9 mouse cellular contexts compared by ENCODE assay signal in the genomic region with DNA sequence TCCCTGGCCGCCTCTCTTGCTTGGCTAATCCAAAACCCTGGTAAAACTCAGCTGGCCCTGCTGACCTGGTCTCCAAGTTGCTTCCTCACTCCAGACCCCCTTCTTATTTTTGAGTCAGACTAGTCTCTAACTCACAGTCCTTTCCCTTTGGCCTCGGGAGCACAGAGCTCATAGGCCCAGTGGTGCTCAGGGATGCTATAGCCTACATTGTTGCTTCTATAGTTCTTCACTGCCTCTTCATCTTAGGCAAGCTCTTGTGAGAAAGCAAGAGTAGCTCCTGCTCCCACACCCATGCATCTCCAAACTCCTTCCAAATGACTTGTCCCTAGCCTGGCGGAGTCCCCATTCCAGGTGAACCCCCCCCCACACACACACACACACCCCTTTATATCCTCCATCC. TPM values are rescaled to one million over a fixed set of nuclear protein-coding genes. Genes with fewer than 3 reads are reported as not detected.
DNase-seq lines count a peak whose midpoint lies in the region; ATAC-seq and TF ChIP-seq lines count a peak whose summit lies in the region.
"Had no signal": no experiment of that assay in that cellular context is flagged by ENCODE, and none has a peak within 500 bp of the region (broad histone marks: within the 10 kb centered on the region; RNA-seq: fewer than 3 reads in every experiment).

No protein-coding gene starts in this region.

- H3K4me2 ChIP-seq in heart, postnatal 0 days (ENCODE audit: low read depth, low read length), result peak overlapping the region; percentile 90
- peak overlapping the region; percentile 88 for H3K4me2 ChIP-seq in liver, embryonic 16.5 days (ENCODE audit: low read depth, low read length)

- no peak for TF ChIP-seq CTCF in bone marrow macrophage, adult 2 months (IDR thresholded peaks at IDR 0.05; ENCODE audit: low read depth, low read length)
- TF ChIP-seq CTCF in heart, postnatal 0 days (IDR thresholded peaks at IDR 0.05; ENCODE audit: low read depth), result no peak

- TF ChIP-seq EP300 in heart, postnatal 0 days (IDR thresholded peaks at IDR 0.05; ENCODE audit: low read depth), result no peak

- ATAC-seq in heart, postnatal 0 days (ENCODE audit: insufficient read depth, low read depth), result no peak
- ATAC-seq in liver, embryonic 16.5 days (ENCODE audit: low read depth), result no peak

- H3K36me3 ChIP-seq in heart, postnatal 0 days (replicated peaks; ENCODE audit: control insufficient read depth, insufficient read depth, low read length), result peaks cover 41% of the 10 kb centered on the region
- H3K36me3 ChIP-seq in liver, embryonic 16.5 days (ENCODE audit: control insufficient read depth, insufficient read depth), result peaks cover 18% of the 10 kb centered on the region

- H3K4me1 ChIP-seq in bone marrow macrophage, adult 2 months (ENCODE audit: control insufficient read depth, insufficient read depth, low read length), result peaks cover 14% of the 10 kb centered on the region
- H3K4me1 ChIP-seq in heart, postnatal 0 days (ENCODE audit: control insufficient read depth, insufficient read depth), result peaks cover 20% of the 10 kb centered on the region
- peaks cover 35% of the 10 kb centered on the region for H3K4me1 ChIP-seq in liver, embryonic 16.5 days (ENCODE audit: control insufficient read depth, low read depth, low read length)

- no peaks in the 10 kb centered on the region for H3K27me3 ChIP-seq in heart, postnatal 0 days (ENCODE audit: control insufficient read depth, insufficient read depth, low read length)
- no peaks in the 10 kb centered on the region for H3K27me3 ChIP-seq in liver, embryonic 16.5 days (ENCODE audit: control insufficient read depth, insufficient read depth, low read depth, low read length)

- no peak overlapping the region for H3K27ac ChIP-seq in bone marrow macrophage, adult 2 months (ENCODE audit: insufficient read depth, low read depth, low read length)
- H3K27ac ChIP-seq in heart, postnatal 0 days (ENCODE audit: low read depth), result no peak overlapping the region
- H3K27ac ChIP-seq in liver, embryonic 16.5 days (ENCODE audit: low read length), result no peak overlapping the region

- peak overlapping the region; percentile 68 for H3K4me3 ChIP-seq in bone marrow macrophage, adult 2 months (ENCODE audit: insufficient read depth, low read length)
- H3K4me3 ChIP-seq in heart, postnatal 0 days (ENCODE audit: low read depth, low read length), result peak overlapping the region; percentile 66
- H3K4me3 ChIP-seq in liver, embryonic 16.5 days (ENCODE audit: low read depth, low read length), result peak overlapping the region; percentile 91

- TF ChIP-seq POLR2A in bone marrow macrophage, adult 2 months (IDR thresholded peaks at IDR 0.05; ENCODE audit: borderline replicate concordance, low read depth, low read length), result no peak

- H3K9me3 ChIP-seq in heart, postnatal 0 days (replicated peaks; ENCODE audit: control insufficient read depth, low read length), result no peaks in the 10 kb centered on the region
- no peaks in the 10 kb centered on the region for H3K9me3 ChIP-seq in liver, embryonic 16.5 days (replicated peaks; ENCODE audit: control insufficient read depth, low read length)

- DNase-seq in kidney, adult 9 months, result peak; percentile 11
- DNase-seq in kidney, postnatal 4 days, result no peak
- no peak for DNase-seq in heart, postnatal 0 days (ENCODE audit: low spot score)
- DNase-seq in retina, postnatal 1 day, result no peak
- DNase-seq in adrenal gland, postnatal 36 days, result no peak
- DNase-seq in ovary, postnatal 36 days (ENCODE audit: low spot score), result no peak

- WGBS in heart, postnatal 0 days, result 59% methylated on average over 3 of the region's 3 CpGs
- 54% methylated on average over 3 of the region's 3 CpGs for WGBS in liver, embryonic 16.5 days (ENCODE audit: insufficient replicate concordance)

- H3K9ac ChIP-seq in heart, postnatal 0 days (replicated peaks; ENCODE audit: low read depth, low read length), result peak overlapping the region; percentile 75; the same call in 1 of the 2 replicates
- peak overlapping the region; percentile 90 for H3K9ac ChIP-seq in liver, embryonic 16.5 days (ENCODE audit: low read depth, low read length)

RNA-seq across cellular contexts. Expression of gene Ndufb7, which starts 1.2 kb away (rescaled TPM):
- polyA plus RNA-seq in bone marrow macrophage, adult 2 months (2012; ENCODE audit: insufficient read depth, insufficient read length, missing spikeins), result 130 and 134 TPM in 2 replicates
- 431 and 682 TPM in 2 replicates for total RNA-seq in heart, postnatal 0 days (2014; rRNA removed; ENCODE audit: low replicate concordance)
- polyA plus RNA-seq in heart, postnatal 0 days (2015; fragmentation: Nextera tagmentation; extraction: Ambion mirVana), result 1,145 and 1,161 TPM in 2 replicates
- polyA plus RNA-seq in liver, embryonic 16.5 days (2015; fragmentation: Nextera tagmentation; extraction: Ambion mirVana), result 214 and 230 TPM in 2 replicates
- total RNA-seq in adrenal gland, postnatal 36 days (2021), result 100 to 1,000 TPM; 218 to 228 TPM

RNA-seq across cellular contexts. Expression of gene Olfr370, which starts 32.1 kb away (rescaled TPM):
- polyA plus RNA-seq in bone marrow macrophage, adult 2 months (2012; ENCODE audit: insufficient read depth, insufficient read length, missing spikeins), result not detected in 2 replicates
- total RNA-seq in heart, postnatal 0 days (2014; rRNA removed; ENCODE audit: low replicate concordance), result not detected in 2 replicates
- not detected in 2 replicates for polyA plus RNA-seq in heart, postnatal 0 days (2015; fragmentation: Nextera tagmentation; extraction: Ambion mirVana)
- polyA plus RNA-seq in liver, embryonic 16.5 days (2015; fragmentation: Nextera tagmentation; extraction: Ambion mirVana), result not detected in 2 replicates
- not detected for total RNA-seq in adrenal gland, postnatal 36 days (2021)
- total RNA-seq: left cerebral cortex, postnatal 14 days had no signal

RNA-seq across cellular contexts. Expression of gene Tecr, which starts 40.1 kb away (rescaled TPM):
- polyA plus RNA-seq in bone marrow macrophage, adult 2 months (2012; ENCODE audit: insufficient read depth, insufficient read length, missing spikeins), result 189 and 215 TPM in 2 replicates
- 253 and 327 TPM in 2 replicates for total RNA-seq in heart, postnatal 0 days (2014; rRNA removed; ENCODE audit: low replicate concordance)
- 380 and 391 TPM in 2 replicates for polyA plus RNA-seq in heart, postnatal 0 days (2015; fragmentation: Nextera tagmentation; extraction: Ambion mirVana)
- 323 and 347 TPM in 2 replicates for polyA plus RNA-seq in liver, embryonic 16.5 days (2015; fragmentation: Nextera tagmentation; extraction: Ambion mirVana)
- 100 to 1,000 TPM; 450 to 470 TPM for total RNA-seq in adrenal gland, postnatal 36 days (2021)

RNA-seq across cellular contexts. Expression of gene Dnajb1, which starts 40.3 kb away (rescaled TPM):
- polyA plus RNA-seq in bone marrow macrophage, adult 2 months (2012; ENCODE audit: insufficient read depth, insufficient read length, missing spikeins), result 19.4 and 19.9 TPM in 2 replicates
- total RNA-seq in heart, postnatal 0 days (2014; rRNA removed; ENCODE audit: low replicate concordance), result 17.6 and 21.3 TPM in 2 replicates
- 23.3 and 26.7 TPM in 2 replicates for polyA plus RNA-seq in heart, postnatal 0 days (2015; fragmentation: Nextera tagmentation; extraction: Ambion mirVana)
- polyA plus RNA-seq in liver, embryonic 16.5 days (2015; fragmentation: Nextera tagmentation; extraction: Ambion mirVana), result 50.1 and 51.7 TPM in 2 replicates
- 10 to 100 TPM; 38.5 to 57.2 TPM for total RNA-seq in adrenal gland, postnatal 36 days (2021)
